Mouse (Mus musculus) forebrain, postnatal 0 days (tissue): ENCODE results near the gene Trib3. TPM values are rescaled to one million over a fixed set of nuclear protein-coding genes. Genes with fewer than 3 reads are reported as not detected.
"Not testable (repeated sequence)": the region's sequence is repeated elsewhere in the genome, so short reads cannot be mapped to it uniquely, and the experiment has no call there.

ENCODE experiments used
- ATAC-seq: fragments of 200-750 bp; cut with Nextera tagmentation; 2 replicates; pipeline ENCODE4 v1.8.0; 2017; ENCODE audit warnings: mild to moderate bottlenecking, moderate library complexity
- DNase-seq: peaks from one replicate; pipeline ENCODE4 v3.0.0-alpha.2; 2015
- H3K27ac ChIP-seq: fragments of 300-500 bp; sonication (generic); 2 replicates; pipeline ENCODE4 v1.5.1; 2014; ENCODE audit warnings: low read depth, mild to moderate bottlenecking, antibody characterized with exemption, low read length, moderate library complexity, mixed read lengths
- H3K27me3 ChIP-seq: fragments of 300-500 bp; sonication (generic); 2 replicates; pipeline ENCODE4 v1.6.1; 2014; ENCODE audit warnings: mild to moderate bottlenecking, low read length, mixed read lengths; ENCODE audit not compliant: insufficient read depth
- H3K36me3 ChIP-seq: fragments of 300-500 bp; sonication (generic); 2 replicates; pipeline ENCODE4 v1.6.1; 2014; ENCODE audit warnings: mild to moderate bottlenecking, moderate library complexity; ENCODE audit not compliant: insufficient read depth
- H3K4me1 ChIP-seq: fragments of 300-500 bp; sonication (generic); 2 replicates; pipeline ENCODE4 v1.6.1; 2014; ENCODE audit warnings: antibody characterized with exemption; ENCODE audit not compliant: insufficient read depth
- H3K4me2 ChIP-seq: fragments of 300-500 bp; sonication (generic); 2 replicates; pipeline ENCODE4 v1.6.1; 2014; ENCODE audit warnings: low read depth, mild to moderate bottlenecking, moderate library complexity
- H3K4me3 ChIP-seq: fragments of 300-500 bp; sonication (generic); 2 replicates; pipeline ENCODE4 v1.5.1; 2014; ENCODE audit warnings: low read depth, low read length, mixed read lengths
- H3K9ac ChIP-seq: fragments of 300-500 bp; sonication (generic); 2 replicates; pipeline ENCODE4 v1.6.1; 2014; ENCODE audit warnings: mild to moderate bottlenecking
- H3K9me3 ChIP-seq: fragments of 300-500 bp; sonication (generic); 2 replicates; pipeline ENCODE4 v1.6.1; 2016; ENCODE audit warnings: low read length
- CTCF ChIP-seq: sonication (generic); IDR thresholded peaks from 2 replicates; pipeline ENCODE4 v1.5.1; 2016; ENCODE audit warnings: antibody characterized with exemption, control low read depth, low read depth
- WGBS: fragments of 180-500 bp; shearing (Covaris S2); extraction: QIAGEN DNeasy Blood & Tissue Kit; methylation state at CpG from one replicate; pipeline ENCODE4 v1.1.7; 2014; 5-methylcytosine and 5-hydroxymethylcytosine counted together
- polyA plus RNA-seq: library from polyadenylated mRNA; unstranded; fragments of >200 nt; fragmentation: Nextera tagmentation; extraction: Ambion mirVana; gene quantifications from 2 replicates; pipeline ENCODE4 v1.2.1, GENCODE M21; 2015
- total RNA-seq: library from RNA; depleted of rRNA; stranded (reverse); fragments of >200 nt; gene quantifications from 2 replicates; pipeline ENCODE4 v1.2.3, GENCODE M21; 2014

The Trib3 gene
- total and polyA plus RNA-seq, 2 experiments from 2014 or later = 1.3 to 2.0 TPM

- H3K4me2 ChIP-seq = no peak overlapping the region
- TF ChIP-seq CTCF = no peak
- no peak overlapping the region for H3K9ac ChIP-seq
- 0 out of 2 replicates have a peak, but pooled peaks cover 3% of the 10 kb centered on the region for H3K4me1 ChIP-seq
- no peaks in the 10 kb centered on the region for H3K27me3 ChIP-seq
- H3K27ac ChIP-seq = no peak overlapping the region
- H3K4me3 ChIP-seq = no peak overlapping the region
- 63% methylated on average over 7 of the region's 7 CpGs for WGBS
- DNase-seq (no peak), ATAC-seq (no peak)
- H3K9me3 ChIP-seq = no peaks in the 10 kb centered on the region
- H3K36me3 ChIP-seq = no peaks in the 10 kb centered on the region
These were observed 16.5 kb upstream of the Trib3 start for GRCm38 (mm10) chr2:152360271-152360775.

GRCm38 (mm10) chr2:152359616-152360015 lies 15.8 kb upstream of the Trib3 start:
- Histone ChIP-seq H3K27ac (no peak overlapping the region), H3K4me2 (no peak overlapping the region), H3K4me1 (0 out of 2 replicates have a peak, but pooled peaks cover 3% of the 10 kb centered on the region), H3K9me3 (no peaks in the 10 kb centered on the region), H3K36me3 (no peaks in the 10 kb centered on the region), H3K27me3 (no peaks in the 10 kb centered on the region), H3K4me3 (no peak overlapping the region), H3K9ac (no peak overlapping the region)
- WGBS = 91% methylated on average over 5 of the region's 5 CpGs
- TF ChIP-seq CTCF = no peak
- ATAC-seq (no peak), DNase-seq (no peak)

- not testable (repeated sequence) for H3K9ac ChIP-seq, H3K36me3 ChIP-seq, DNase-seq, H3K27ac ChIP-seq, H3K4me3 ChIP-seq, H3K4me2 ChIP-seq, ATAC-seq, H3K27me3 ChIP-seq, H3K9me3 ChIP-seq, H3K4me1 ChIP-seq
- peak; percentile 16; the same call in 1 of the 2 replicates for TF ChIP-seq CTCF
- WGBS = 79% methylated on average over 5 of the region's 5 CpGs
These were observed 15.1 kb upstream of the Trib3 start for GRCm38 (mm10) chr2:152358977-152359376.

- WGBS = 93% methylated on average over 3 of the region's 3 CpGs
- ATAC-seq (no peak), DNase-seq (no peak)
- Histone ChIP-seq H3K4me1 (no peaks in the 10 kb centered on the region), H3K36me3 (no peaks in the 10 kb centered on the region), H3K4me3 (no peak overlapping the region), H3K9me3 (no peaks in the 10 kb centered on the region), H3K4me2 (no peak overlapping the region), H3K27me3 (no peaks in the 10 kb centered on the region), H3K27ac (no peak overlapping the region), H3K9ac (no peak overlapping the region)
- no peak for TF ChIP-seq CTCF
These were observed 13.4 kb upstream of the Trib3 start for GRCm38 (mm10) chr2:152357254-152357653.

GRCm38 (mm10) chr2:152349842-152350540 lies 6.2 kb upstream of the Trib3 start:
- no peak overlapping the region for H3K9ac ChIP-seq
- H3K27me3 ChIP-seq = no peaks in the 10 kb centered on the region
- H3K27ac ChIP-seq = no peak overlapping the region
- WGBS = 88% methylated on average over 8 of the region's 8 CpGs
- no peaks in the 10 kb centered on the region for H3K9me3 ChIP-seq
- no peak overlapping the region for H3K4me3 ChIP-seq
- H3K36me3 ChIP-seq = no peaks in the 10 kb centered on the region
- no peak for DNase-seq
- ATAC-seq = no peak
- no peaks in the 10 kb centered on the region for H3K4me1 ChIP-seq
- H3K4me2 ChIP-seq = no peak overlapping the region
- TF ChIP-seq CTCF = no peak

GRCm38 (mm10) chr2:152349205-152349604 lies 5.4 kb upstream of the Trib3 start:
- TF ChIP-seq CTCF = no peak
- no peaks in the 10 kb centered on the region for H3K36me3 ChIP-seq
- no peak overlapping the region for H3K4me3 ChIP-seq
- no peak overlapping the region for H3K9ac ChIP-seq
- WGBS = 85% methylated on average over 6 of the region's 6 CpGs
- no peak for ATAC-seq
- H3K27ac ChIP-seq = no peak overlapping the region
- H3K4me2 ChIP-seq = no peak overlapping the region
- 0 out of 2 replicates have a peak, but pooled peaks cover 2% of the 10 kb centered on the region for H3K4me1 ChIP-seq
- H3K27me3 ChIP-seq = no peaks in the 10 kb centered on the region
- no peak for DNase-seq
- H3K9me3 ChIP-seq = no peaks in the 10 kb centered on the region

GRCm38 (mm10) chr2:152347722-152348121 lies 3.9 kb upstream of the Trib3 start:
- DNase-seq (no peak), ATAC-seq (no peak)
- Histone ChIP-seq H3K9ac (no peak overlapping the region), H3K4me3 (no peak overlapping the region), H3K4me1 (0 out of 2 replicates have a peak, but pooled peaks cover 4% of the 10 kb centered on the region), H3K9me3 (no peaks in the 10 kb centered on the region), H3K36me3 (no peaks in the 10 kb centered on the region), H3K4me2 (no peak overlapping the region), H3K27ac (no peak overlapping the region), H3K27me3 (no peaks in the 10 kb centered on the region)
- WGBS = 81% methylated on average over 2 of the region's 2 CpGs
- no peak for TF ChIP-seq CTCF
